Mouse (Mus musculus) midbrain, embryonic 15.5 days (tissue): ENCODE measurements around the gene Stx5a. TPM values are rescaled to one million over a fixed set of nuclear protein-coding genes. Genes with fewer than 3 reads are reported as not detected.
"Not testable (repeated sequence)": the region's sequence is repeated elsewhere in the genome, so short reads cannot be mapped to it uniquely, and the experiment has no call there.

ENCODE experiments used
- ATAC-seq: fragments of 200-750 bp; cut with Nextera tagmentation; replicated peaks from 2 replicates; pipeline ENCODE4 v1.8.0; 2017; ENCODE audit warnings: moderate TSS enrichment
- H3K27ac ChIP-seq: fragments of 300-500 bp; sonication (generic); 2 replicates; pipeline ENCODE4 v1.5.1; 2015; ENCODE audit warnings: mild to moderate bottlenecking, inconsistent platforms
- H3K27me3 ChIP-seq: fragments of 300-500 bp; sonication (generic); replicated peaks from 2 replicates; pipeline ENCODE4 v1.6.1; 2015; ENCODE audit warnings: inconsistent platforms
- H3K36me3 ChIP-seq: fragments of 300-500 bp; sonication (generic); replicated peaks from 2 replicates; pipeline ENCODE4 v1.6.1; 2015; ENCODE audit warnings: inconsistent platforms
- H3K4me1 ChIP-seq: fragments of 300-500 bp; sonication (generic); 2 replicates; pipeline ENCODE4 v1.6.1; 2015; ENCODE audit warnings: inconsistent platforms
- H3K4me2 ChIP-seq: fragments of 300-500 bp; sonication (generic); 2 replicates; pipeline ENCODE4 v1.6.1; 2015; ENCODE audit warnings: inconsistent platforms, mild to moderate bottlenecking, moderate library complexity
- H3K4me3 ChIP-seq: fragments of 300-500 bp; sonication (generic); 2 replicates; pipeline ENCODE4 v1.5.1; 2015; ENCODE audit warnings: mild to moderate bottlenecking, inconsistent platforms
- H3K9ac ChIP-seq: fragments of 300-500 bp; sonication (generic); 2 replicates; pipeline ENCODE4 v1.6.1; 2015; ENCODE audit warnings: mild to moderate bottlenecking, inconsistent platforms
- H3K9me3 ChIP-seq: fragments of 300-500 bp; sonication (generic); 2 replicates; pipeline ENCODE4 v1.6.1; 2016; ENCODE audit warnings: inconsistent platforms
- WGBS: fragments of 180-500 bp; shearing (Covaris S2); methylation state at CpG from one replicate; pipeline ENCODE4 v1.1.7; 2015; ENCODE audit warnings: mixed read lengths; 5-methylcytosine and 5-hydroxymethylcytosine counted together
- polyA plus RNA-seq: library from polyadenylated mRNA; unstranded; fragments of >200 nt; fragmentation: Nextera tagmentation; extraction: Ambion mirVana; gene quantifications from 2 replicates; pipeline ENCODE4 v1.2.1, GENCODE M21; 2015

Gene Stx5a
- polyA plus RNA-seq, 1 experiment from 2014 or later: 123 TPM

GRCm38 (mm10) chr19:8721378-8721777 is 19.8 kb upstream of the Stx5a start:
- Histone ChIP-seq H3K4me2 (peak overlapping the region; percentile 69), H3K4me3 (peak overlapping the region; percentile 82; the same call in 1 of the 2 replicates), H3K27me3 (no peaks in the 10 kb centered on the region), H3K36me3 (peaks cover 8% of the 10 kb centered on the region), H3K9ac (no peak overlapping the region), H3K9me3 (no peaks in the 10 kb centered on the region), H3K27ac (no peak overlapping the region), H3K4me1 (peaks cover 32% of the 10 kb centered on the region)
- no peak for ATAC-seq
- WGBS: 91% methylated on average over 1 of the region's 1 CpGs

- Histone ChIP-seq H3K4me1 (peaks cover 32% of the 10 kb centered on the region), H3K4me3 (peak overlapping the region; percentile 82), H3K9ac (peak overlapping the region; percentile 95), H3K27ac (peak overlapping the region; percentile 98), H3K9me3 (no peaks in the 10 kb centered on the region), H3K4me2 (peak overlapping the region; percentile 69), H3K27me3 (no peaks in the 10 kb centered on the region), H3K36me3 (peaks cover 8% of the 10 kb centered on the region)
- ATAC-seq: no peak
- WGBS: 69% methylated on average over 4 of the region's 4 CpGs
Observed at GRCm38 (mm10) chr19:8722021-8722420, 19.2 kb upstream of the Stx5a start.

GRCm38 (mm10) chr19:8722559-8722906 is 18.7 kb upstream of the Stx5a start:
- Histone ChIP-seq H3K4me3 (peak overlapping the region; percentile 82), H3K4me1 (peaks cover 32% of the 10 kb centered on the region), H3K27me3 (no peaks in the 10 kb centered on the region), H3K27ac (peak overlapping the region; percentile 98), H3K9me3 (no peaks in the 10 kb centered on the region), H3K9ac (peak overlapping the region; percentile 95), H3K4me2 (peak overlapping the region; percentile 69), H3K36me3 (peaks cover 8% of the 10 kb centered on the region)
- whole genome bisulfite sequencing: 0% methylated on average over 5 of the region's 5 CpGs
- peak; percentile 25; the same call in 1 of the 2 replicates for ATAC-seq

GRCm38 (mm10) chr19:8722907-8723573 is 18.2 kb upstream of the Stx5a start, which contains the start of gene Slc3a2:
Slc3a2 (minus strand) TSS chr19:8723369.
- peaks cover 8% of the 10 kb centered on the region for H3K36me3 ChIP-seq
- WGBS: under 1% methylated on average over 50 of the region's 50 CpGs
- H3K27me3 ChIP-seq: no peaks in the 10 kb centered on the region
- peak within 1 kb of the TSS; percentile 95 for H3K9ac ChIP-seq
- H3K4me2 ChIP-seq: peak within 1 kb of the TSS; percentile 69
- no peaks in the 10 kb centered on the region for H3K9me3 ChIP-seq
- peak within 1 kb of the TSS; percentile 82 for H3K4me3 ChIP-seq
- ATAC-seq: peak; percentile 97
- H3K4me1 ChIP-seq: peaks cover 32% of the 10 kb centered on the region
- H3K27ac ChIP-seq: peak within 1 kb of the TSS; percentile 98

GRCm38 (mm10) chr19:8723574-8724346 is 17.5 kb upstream of the Stx5a start:
- peak overlapping the region; percentile 91 for H3K9ac ChIP-seq
- H3K4me2 ChIP-seq: peak overlapping the region; percentile 69
- peaks cover 8% of the 10 kb centered on the region for H3K36me3 ChIP-seq
- WGBS: under 1% methylated on average over 20 of the region's 20 CpGs
- peak overlapping the region; percentile 82 for H3K4me3 ChIP-seq
- ATAC-seq: peak; percentile 0
- H3K9me3 ChIP-seq: no peaks in the 10 kb centered on the region
- H3K27ac ChIP-seq: peak overlapping the region; percentile 79
- no peaks in the 10 kb centered on the region for H3K27me3 ChIP-seq
- H3K4me1 ChIP-seq: peaks cover 32% of the 10 kb centered on the region

- Histone ChIP-seq H3K9me3 (no peaks in the 10 kb centered on the region), H3K4me1 (peaks cover 32% of the 10 kb centered on the region), H3K9ac (peak overlapping the region; percentile 91), H3K4me2 (peak overlapping the region; percentile 69), H3K27ac (peak overlapping the region; percentile 79; the same call in 1 of the 2 replicates), H3K4me3 (peak overlapping the region; percentile 82), H3K27me3 (no peaks in the 10 kb centered on the region), H3K36me3 (peaks cover 8% of the 10 kb centered on the region)
- no peak for ATAC-seq
- 1% methylated on average over 2 of the region's 2 CpGs for WGBS
Observed at GRCm38 (mm10) chr19:8724392-8724791, 16.8 kb upstream of the Stx5a start.

GRCm38 (mm10) chr19:8725081-8725613 is 16.1 kb upstream of the Stx5a start:
- WGBS: 59% methylated on average over 4 of the region's 4 CpGs
- no peaks in the 10 kb centered on the region for H3K9me3 ChIP-seq
- peaks cover 32% of the 10 kb centered on the region for H3K4me1 ChIP-seq
- no peaks in the 10 kb centered on the region for H3K27me3 ChIP-seq
- H3K27ac ChIP-seq: no peak overlapping the region
- peak overlapping the region; percentile 69; the same call in 1 of the 2 replicates for H3K4me2 ChIP-seq
- peaks cover 8% of the 10 kb centered on the region for H3K36me3 ChIP-seq
- ATAC-seq: no peak
- H3K4me3 ChIP-seq: peak overlapping the region; percentile 82; the same call in 1 of the 2 replicates
- H3K9ac ChIP-seq: peak overlapping the region; percentile 91; the same call in 1 of the 2 replicates

GRCm38 (mm10) chr19:8726609-8727390 is 14.4 kb upstream of the Stx5a start:
- H3K4me2 ChIP-seq: no peak overlapping the region
- H3K27ac ChIP-seq: no peak overlapping the region
- H3K4me1 ChIP-seq: peaks cover 23% of the 10 kb centered on the region
- no peak for ATAC-seq
- H3K4me3 ChIP-seq: no peak overlapping the region
- no peaks in the 10 kb centered on the region for H3K27me3 ChIP-seq
- no peak overlapping the region for H3K9ac ChIP-seq
- 21% methylated on average over 3 of the region's 3 CpGs for WGBS
- peaks cover 8% of the 10 kb centered on the region for H3K36me3 ChIP-seq
- no peaks in the 10 kb centered on the region for H3K9me3 ChIP-seq

- H3K36me3 ChIP-seq: peaks cover 8% of the 10 kb centered on the region
- no peak for ATAC-seq
- 24% methylated on average over 5 of the region's 5 CpGs for WGBS
Observed at GRCm38 (mm10) chr19:8727495-8728114, 13.6 kb upstream of the Stx5a start.

GRCm38 (mm10) chr19:8728335-8729099 is 12.7 kb upstream of the Stx5a start:
- not testable (repeated sequence) for H3K27ac ChIP-seq, H3K9ac ChIP-seq, H3K4me3 ChIP-seq, H3K27me3 ChIP-seq, H3K4me2 ChIP-seq, H3K9me3 ChIP-seq, H3K36me3 ChIP-seq, ATAC-seq
- H3K4me1 ChIP-seq: peaks cover 15% of the 10 kb centered on the region
- WGBS: 56% methylated on average over 3 of the region's 3 CpGs

More at GRCm38 (mm10) chr19:8727495-8728114, 13.6 kb upstream of the Stx5a start:
- Histone ChIP-seq H3K27me3 (no peaks in the 10 kb centered on the region), H3K4me2 (no peak overlapping the region), H3K9ac (no peak overlapping the region), H3K9me3 (no peaks in the 10 kb centered on the region), H3K27ac (no peak overlapping the region), H3K4me1 (peaks cover 15% of the 10 kb centered on the region), H3K4me3 (no peak overlapping the region)

GRCm38 (mm10) chr19:8734334-8734733 is 6.9 kb upstream of the Stx5a start:
- no peak overlapping the region for H3K4me2 ChIP-seq
- H3K9me3 ChIP-seq: no peaks in the 10 kb centered on the region
- H3K4me1 ChIP-seq: peaks cover 14% of the 10 kb centered on the region
- WGBS: 77% methylated on average over 3 of the region's 3 CpGs
- no peak overlapping the region for H3K27ac ChIP-seq
- no peak overlapping the region for H3K9ac ChIP-seq
- ATAC-seq: no peak
- peaks cover 9% of the 10 kb centered on the region; the same call in 1 of the 2 replicates for H3K36me3 ChIP-seq
- no peaks in the 10 kb centered on the region for H3K27me3 ChIP-seq
- H3K4me3 ChIP-seq: no peak overlapping the region
